Mouse (Mus musculus): ENCODE measurements around the gene Prkar1b.

- TF ChIP-seq TAL1 (IDR thresholded peaks at IDR 0.05; ENCODE audit: low read length) (no peak), GATA1 (IDR thresholded peaks at IDR 0.05; ENCODE audit: low read length) (no peak)
Observed at GRCm38 (mm10) chr5:139007141-139007775, 142.5 kb downstream of the Prkar1b start.
